Mouse (Mus musculus) CH12.LX (cell line): ENCODE measurements at regions not wholly inside any gene's neighbourhood (a gene's known extent, or its start where the extent isn't known, plus 50 kb on each side); places are given as distances from the start of the nearest gene placed in this dataset.

ENCODE experiments used
- CHD1 ChIP-seq: IDR thresholded peaks from 2 replicates; pipeline ENCODE4 v1.6.1; 2012; ENCODE audit warnings: low read depth, low read length, improper control_type of control experiment, inconsistent platforms
- CTCF ChIP-seq, 2 experiments: IDR thresholded peaks in 1 of 2; conservative IDR thresholded peaks in 1 of 2; 2 replicates each; pipeline ENCODE4 v1.5.1; 2011 to 2012; ENCODE audit warnings: low read depth in 2 of 2, low read length in 2 of 2, improper control_type of control experiment in 1 of 2, inconsistent platforms in 1 of 2, mild to moderate bottlenecking in 1 of 2, moderate library complexity in 1 of 2
- EP300 ChIP-seq: IDR thresholded peaks from 2 replicates; pipeline ENCODE4 v1.6.1; 2011; ENCODE audit warnings: low read length, improper control_type of control experiment
- ETS1 ChIP-seq: conservative IDR thresholded peaks from 2 replicates; pipeline ENCODE4 v1.6.1; 2012; ENCODE audit warnings: low read depth, mild to moderate bottlenecking, inconsistent platforms, low read length, improper control_type of control experiment, moderate library complexity
- IRF4 ChIP-seq: IDR thresholded peaks from 2 replicates; pipeline ENCODE4 v1.6.1; 2014; ENCODE audit warnings: low read depth, mild to moderate bottlenecking, inconsistent platforms, low read length, improper control_type of control experiment
- JUN ChIP-seq: IDR thresholded peaks from 2 replicates; pipeline ENCODE4 v1.6.1; 2011; ENCODE audit warnings: low read depth, mild to moderate bottlenecking, low read length, improper control_type of control experiment, moderate library complexity; ENCODE audit not compliant: insufficient read depth
- MAX ChIP-seq: IDR thresholded peaks from 2 replicates; pipeline ENCODE4 v1.6.1; 2011; ENCODE audit warnings: low read length, improper control_type of control experiment
- MAZ ChIP-seq: IDR thresholded peaks from 2 replicates; pipeline ENCODE4 v1.6.1; 2012; ENCODE audit warnings: low read depth, mild to moderate bottlenecking, inconsistent platforms, low read length, improper control_type of control experiment, moderate library complexity
- MYC ChIP-seq: IDR thresholded peaks from 2 replicates; pipeline ENCODE4 v1.6.1; 2011; ENCODE audit warnings: low read depth, mild to moderate bottlenecking, improper control_type of control experiment, low read length
- POLR2A ChIP-seq: IDR thresholded peaks from 2 replicates; pipeline ENCODE4 v1.6.1; 2011; ENCODE audit warnings: low read depth, mild to moderate bottlenecking, improper control_type of control experiment, low read length
- RCOR1 ChIP-seq: conservative IDR thresholded peaks from 2 replicates; pipeline ENCODE4 v1.6.1; 2012; ENCODE audit warnings: low read depth, mild to moderate bottlenecking, inconsistent platforms, low read length, improper control_type of control experiment
- USF2 ChIP-seq: conservative IDR thresholded peaks from 2 replicates; pipeline ENCODE4 v1.6.1; 2011; ENCODE audit warnings: low read depth, low read length, improper control_type of control experiment
- ZC3H11A ChIP-seq: IDR thresholded peaks from 2 replicates; pipeline ENCODE4 v1.6.1; 2012; ENCODE audit warnings: low read depth, mild to moderate bottlenecking, inconsistent platforms, low read length, improper control_type of control experiment
- ZNF384 ChIP-seq: IDR thresholded peaks from 2 replicates; pipeline ENCODE4 v1.6.1; 2012; ENCODE audit warnings: low read depth, low read length, improper control_type of control experiment, inconsistent platforms

DNA sequence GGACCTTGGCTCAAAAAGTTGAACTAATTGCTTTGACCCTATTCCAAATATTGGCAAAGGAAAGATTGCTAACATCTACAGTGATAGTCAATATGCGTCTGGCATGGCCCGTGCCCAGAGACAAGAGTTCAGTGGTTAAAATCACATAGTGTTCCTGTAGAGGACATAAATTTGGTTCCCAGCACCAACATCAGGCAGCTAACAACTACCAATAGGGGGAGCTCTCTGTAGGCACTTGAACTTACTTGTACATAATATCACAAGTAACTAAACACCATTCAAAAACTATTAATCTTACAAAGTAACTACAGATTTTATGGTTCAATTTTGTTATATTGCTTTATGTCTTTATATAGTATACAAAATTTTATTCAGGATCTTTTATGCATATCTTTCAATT, 74.3 kb downstream of the Serpinb9g start:
- TF ChIP-seq CTCF (conservative IDR thresholded peaks at IDR 0.05 in 1 of 2, IDR thresholded peaks at IDR 0.05 in 1 of 2; ENCODE audit: low read depth in 2 of 2, low read length in 2 of 2) (peak; percentile 55 to 74), ETS1 (0 out of 2 replicates have a peak, but pooled peaks have one; percentile 12), CHD1 (no peak), MYC (no peak), POLR2A (no peak), JUN (no peak), IRF4 (no peak), MAZ (no peak), MAX (no peak), RCOR1 (no peak), EP300 (no peak), ZC3H11A (no peak), ZNF384 (no peak), USF2 (no peak)
